Mouse (Mus musculus) midbrain, embryonic 13.5 days (tissue): Measurements from ENCODE around the gene Nobox. TPM values are rescaled to one million over a fixed set of nuclear protein-coding genes. Genes with fewer than 3 reads are reported as not detected.

Experiments used
- ATAC-seq: fragments of 200-750 bp; cut with Nextera tagmentation; 2 replicates; pipeline ENCODE4 v1.8.0; 2017; ENCODE audit warnings: mild to moderate bottlenecking, moderate TSS enrichment, moderate library complexity
- H3K27ac ChIP-seq: fragments of 300-500 bp; sonication (generic); 2 replicates; pipeline ENCODE4 v1.5.1; 2015; ENCODE audit warnings: inconsistent platforms, mild to moderate bottlenecking, moderate library complexity
- H3K27me3 ChIP-seq: fragments of 300-500 bp; sonication (generic); 2 replicates; pipeline ENCODE4 v1.6.1; 2015; ENCODE audit warnings: mild to moderate bottlenecking, inconsistent platforms
- H3K36me3 ChIP-seq: fragments of 300-500 bp; sonication (generic); 2 replicates; pipeline ENCODE4 v1.6.1; 2015; ENCODE audit warnings: mild to moderate bottlenecking, inconsistent platforms
- H3K4me1 ChIP-seq: fragments of 300-500 bp; sonication (generic); replicated peaks from 2 replicates; pipeline ENCODE4 v1.6.1; 2015; ENCODE audit warnings: inconsistent platforms
- H3K4me2 ChIP-seq: fragments of 300-500 bp; sonication (generic); replicated peaks from 2 replicates; pipeline ENCODE4 v1.6.1; 2015; ENCODE audit warnings: moderate library complexity, mild to moderate bottlenecking, inconsistent platforms
- H3K4me3 ChIP-seq: fragments of 300-500 bp; sonication (generic); replicated peaks from 2 replicates; pipeline ENCODE4 v1.5.1; 2015; ENCODE audit warnings: mild to moderate bottlenecking, inconsistent platforms
- H3K9ac ChIP-seq: fragments of 300-500 bp; sonication (generic); replicated peaks from 2 replicates; pipeline ENCODE4 v1.6.1; 2015; ENCODE audit warnings: mild to moderate bottlenecking, inconsistent platforms
- H3K9me3 ChIP-seq: fragments of 300-500 bp; sonication (generic); 2 replicates; pipeline ENCODE4 v1.6.1; 2016; ENCODE audit warnings: mild to moderate bottlenecking, inconsistent platforms
- WGBS: fragments of 180-500 bp; shearing (Covaris S2); methylation state at CpG from one replicate; pipeline ENCODE4 v1.1.7; 2015; 5-methylcytosine and 5-hydroxymethylcytosine counted together
- polyA plus RNA-seq: library from polyadenylated mRNA; unstranded; fragments of >200 nt; fragmentation: Nextera tagmentation; extraction: Ambion mirVana; gene quantifications from 2 replicates; pipeline ENCODE4 v1.2.1, GENCODE M21; 2015

Gene Nobox
- polyA plus RNA-seq, 1 experiment from 2014 or later, result not detected

- peak overlapping the region; percentile 79 for H3K27ac ChIP-seq
- peaks cover 11% of the 10 kb centered on the region for H3K4me1 ChIP-seq
- H3K9ac ChIP-seq, result no peak overlapping the region
- ATAC-seq, result 0 out of 2 replicates have a peak, but pooled peaks have one; percentile 1
- no peak overlapping the region for H3K4me2 ChIP-seq
- H3K4me3 ChIP-seq, result no peak overlapping the region
- no peaks in the 10 kb centered on the region for H3K36me3 ChIP-seq
- no peaks in the 10 kb centered on the region for H3K27me3 ChIP-seq
- H3K9me3 ChIP-seq, result no peaks in the 10 kb centered on the region
These were observed 3.2 kb upstream of the Nobox start for GRCm38 (mm10) chr6:43312546-43312945.

DNA sequence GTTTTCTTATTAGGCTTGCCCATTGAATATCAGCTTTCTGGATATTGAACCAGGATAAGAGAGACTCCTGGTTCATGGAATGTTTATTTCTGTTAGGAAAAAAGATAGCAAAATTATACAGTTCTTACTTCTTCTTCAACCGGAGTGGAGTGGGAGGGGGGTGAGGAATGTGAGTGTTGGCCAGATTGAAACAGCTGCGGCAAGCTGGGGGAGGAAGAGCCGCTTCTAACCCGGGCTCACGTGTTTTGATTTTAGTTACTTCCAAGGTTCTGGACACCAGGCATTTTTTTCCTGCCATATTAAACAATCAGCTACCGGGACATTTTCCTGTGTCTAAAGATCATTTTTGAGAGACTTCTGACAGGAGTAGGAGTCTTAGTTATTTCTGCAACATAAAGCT lies 717 bp upstream of the Nobox start:
- Histone ChIP-seq H3K36me3 (no peaks in the 10 kb centered on the region), H3K4me1 (peaks cover 11% of the 10 kb centered on the region)
- WGBS, result 77% methylated on average over 6 of the region's 6 CpGs

GRCm38 (mm10) chr6:43297508-43297850 lies 11.9 kb downstream of the Nobox start:
- no peaks in the 10 kb centered on the region for H3K27me3 ChIP-seq
- 4% methylated on average over 2 of the region's 2 CpGs for WGBS
- peak; percentile 74 for ATAC-seq
- no peak overlapping the region for H3K4me3 ChIP-seq
- H3K9me3 ChIP-seq, result no peaks in the 10 kb centered on the region
- no peak overlapping the region for H3K27ac ChIP-seq
- no peak overlapping the region for H3K9ac ChIP-seq
- no peak overlapping the region for H3K4me2 ChIP-seq
- no peaks in the 10 kb centered on the region for H3K36me3 ChIP-seq
- H3K4me1 ChIP-seq, result peaks cover 11% of the 10 kb centered on the region; the same call in 1 of the 2 replicates

More for the DNA sequence above, 717 bp upstream of the Nobox start:
- Histone ChIP-seq H3K9me3 (no peaks in the 10 kb centered on the region), H3K9ac (no peak overlapping the region), H3K4me2 (no peak overlapping the region), H3K27me3 (no peaks in the 10 kb centered on the region), H3K27ac (no peak overlapping the region), H3K4me3 (no peak overlapping the region)
- ATAC-seq, result no peak

DNA sequence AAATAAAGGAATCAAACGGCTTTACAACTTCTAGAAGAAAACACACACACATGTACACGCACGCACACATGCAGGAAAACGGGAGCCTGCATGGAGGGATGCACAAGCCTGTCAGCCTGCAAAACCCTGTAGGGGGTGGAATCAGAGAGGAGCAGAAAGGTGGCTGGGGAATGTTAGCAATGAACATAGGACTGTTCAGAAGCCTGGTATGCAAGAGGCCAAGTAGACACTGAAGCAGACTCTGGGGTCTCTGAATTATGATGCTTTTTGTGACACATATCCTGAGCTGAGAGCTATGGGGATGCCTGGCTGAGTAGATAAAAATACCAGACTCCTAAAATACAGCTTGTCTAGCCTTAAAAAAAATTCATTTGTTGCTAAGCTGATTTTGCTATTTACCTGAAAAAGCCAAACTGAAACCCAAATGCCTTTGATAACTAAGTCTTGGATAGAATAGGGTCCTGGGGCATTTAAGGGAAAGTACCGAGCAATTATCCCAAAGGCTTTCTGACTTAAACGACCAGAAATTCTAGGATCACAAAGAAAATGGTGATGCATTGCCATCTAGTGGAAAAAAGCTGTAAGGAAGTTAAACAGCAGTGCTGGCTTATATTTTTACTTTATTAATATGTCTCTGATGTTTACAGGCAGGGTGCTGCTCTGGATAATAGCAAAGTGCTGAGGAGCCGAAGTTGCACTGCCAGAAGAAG lies 12.4 kb downstream of the Nobox start:
- no peaks in the 10 kb centered on the region for H3K27me3 ChIP-seq
- 0 out of 2 replicates have a peak overlapping the region, but pooled peaks have one; percentile 14 for H3K27ac ChIP-seq
- WGBS, result 47% methylated on average over 7 of the region's 7 CpGs
- no peak overlapping the region for H3K4me2 ChIP-seq
- H3K36me3 ChIP-seq, result no peaks in the 10 kb centered on the region
- H3K9ac ChIP-seq, result no peak overlapping the region
- peaks cover 11% of the 10 kb centered on the region; the same call in 1 of the 2 replicates for H3K4me1 ChIP-seq
- H3K9me3 ChIP-seq, result no peaks in the 10 kb centered on the region
- ATAC-seq, result peak; percentile 75
- no peak overlapping the region for H3K4me3 ChIP-seq

DNA sequence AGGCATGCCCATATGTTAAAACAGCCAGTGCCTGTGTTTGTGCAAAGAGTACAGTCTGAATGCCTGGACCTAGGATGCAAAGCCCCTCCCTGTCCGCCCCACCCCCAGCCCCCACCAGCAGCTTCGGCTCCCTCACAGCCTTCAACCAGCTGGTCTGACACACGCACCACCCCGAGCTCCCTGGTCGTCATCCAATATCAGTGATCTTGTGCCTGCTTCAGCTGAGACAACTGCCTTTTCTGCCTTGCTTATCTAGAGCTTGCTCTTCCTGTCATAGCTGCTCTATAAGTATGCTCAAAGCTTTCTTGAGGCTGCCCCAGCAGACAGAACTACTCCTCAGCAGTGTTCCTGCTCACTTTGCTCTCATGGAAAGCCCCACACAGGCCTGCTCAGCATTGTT lies 13.4 kb downstream of the Nobox start:
- H3K27me3 ChIP-seq, result no peaks in the 10 kb centered on the region
- no peak overlapping the region for H3K4me3 ChIP-seq
- no peaks in the 10 kb centered on the region for H3K9me3 ChIP-seq
- H3K27ac ChIP-seq, result no peak overlapping the region
- no peaks in the 10 kb centered on the region for H3K36me3 ChIP-seq
- H3K4me1 ChIP-seq, result peaks cover 11% of the 10 kb centered on the region; the same call in 1 of the 2 replicates
- no peak overlapping the region for H3K4me2 ChIP-seq
- no peak overlapping the region for H3K9ac ChIP-seq
- 50% methylated on average over 5 of the region's 5 CpGs for WGBS
- ATAC-seq, result no peak

DNA sequence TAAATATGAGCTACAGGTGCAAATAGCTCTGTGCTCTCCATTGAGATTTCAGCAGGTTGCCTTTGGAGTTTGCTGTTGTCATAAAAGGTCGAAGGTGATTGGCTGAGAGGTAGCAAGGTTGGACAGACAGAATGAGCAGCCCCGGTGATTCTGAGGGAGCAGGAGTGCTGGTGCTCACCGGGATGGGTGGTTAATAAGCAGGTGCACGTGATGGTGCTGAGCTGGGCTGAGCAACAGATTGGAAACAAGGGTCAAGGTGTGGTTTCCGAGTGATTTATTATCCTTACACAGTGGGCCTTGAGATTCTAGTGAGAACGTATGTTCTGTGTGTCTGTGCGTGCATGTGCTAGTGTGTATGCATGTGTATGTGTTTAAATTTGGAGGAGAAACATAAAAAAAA lies 16.2 kb downstream of the Nobox start:
- WGBS, result 74% methylated on average over 7 of the region's 7 CpGs

GRCm38 (mm10) chr6:43292471-43293076 lies 16.8 kb downstream of the Nobox start:
- 82% methylated on average over 6 of the region's 6 CpGs for WGBS
- ATAC-seq, result no peak
- no peak overlapping the region for H3K27ac ChIP-seq
- H3K4me1 ChIP-seq, result peaks cover 9% of the 10 kb centered on the region; the same call in 1 of the 2 replicates
- no peak overlapping the region for H3K4me3 ChIP-seq
- no peak overlapping the region for H3K4me2 ChIP-seq
- no peak overlapping the region for H3K9ac ChIP-seq
- no peaks in the 10 kb centered on the region for H3K27me3 ChIP-seq
- no peaks in the 10 kb centered on the region for H3K36me3 ChIP-seq
- H3K9me3 ChIP-seq, result no peaks in the 10 kb centered on the region

More for the DNA sequence above, 16.2 kb downstream of the Nobox start:
- no peak overlapping the region for H3K4me2 ChIP-seq
- ATAC-seq, result no peak
- H3K4me1 ChIP-seq, result peaks cover 11% of the 10 kb centered on the region; the same call in 1 of the 2 replicates
- H3K4me3 ChIP-seq, result no peak overlapping the region
- H3K27ac ChIP-seq, result no peak overlapping the region
- no peak overlapping the region for H3K9ac ChIP-seq
- no peaks in the 10 kb centered on the region for H3K27me3 ChIP-seq
- no peaks in the 10 kb centered on the region for H3K36me3 ChIP-seq
- no peaks in the 10 kb centered on the region for H3K9me3 ChIP-seq

- Histone ChIP-seq H3K4me1 (peaks cover 4% of the 10 kb centered on the region; the same call in 1 of the 2 replicates), H3K27me3 (no peaks in the 10 kb centered on the region), H3K27ac (no peak overlapping the region), H3K4me2 (no peak overlapping the region), H3K4me3 (no peak overlapping the region), H3K9ac (no peak overlapping the region), H3K36me3 (no peaks in the 10 kb centered on the region), H3K9me3 (no peaks in the 10 kb centered on the region)
- 76% methylated on average over 3 of the region's 3 CpGs for WGBS
- ATAC-seq, result no peak
These were observed 17.3 kb downstream of the Nobox start for GRCm38 (mm10) chr6:43292041-43292440.

- 94% methylated on average over 5 of the region's 5 CpGs for WGBS
These were observed 28.9 kb downstream of the Nobox start for GRCm38 (mm10) chr6:43280481-43280880.

DNA sequence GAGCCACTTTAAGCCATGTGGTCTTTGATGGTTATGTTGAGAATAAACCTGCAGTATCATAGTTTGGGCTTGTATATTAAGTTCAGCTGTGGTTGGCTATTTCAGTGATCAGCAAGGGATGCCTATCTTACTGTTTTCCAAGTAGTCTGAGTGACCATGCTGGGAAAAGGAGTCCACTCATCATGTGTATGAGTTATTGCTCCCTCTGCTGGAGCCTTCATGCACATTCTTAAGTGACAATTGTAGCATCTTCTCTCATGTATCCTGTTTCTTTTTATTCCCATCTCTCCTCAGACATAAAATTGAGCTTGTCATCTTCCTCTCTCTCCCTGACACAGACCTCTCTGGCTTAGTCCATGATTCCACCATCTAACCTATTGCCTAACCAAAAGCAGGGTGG lies 31.1 kb downstream of the Nobox start:
- H3K27ac ChIP-seq, result no peak overlapping the region
- no peaks in the 10 kb centered on the region for H3K4me1 ChIP-seq
- no peak for ATAC-seq
- no peak overlapping the region for H3K4me2 ChIP-seq
- no peaks in the 10 kb centered on the region for H3K36me3 ChIP-seq
- no peaks in the 10 kb centered on the region for H3K27me3 ChIP-seq
- H3K9me3 ChIP-seq, result no peaks in the 10 kb centered on the region
- H3K9ac ChIP-seq, result no peak overlapping the region
- no peak overlapping the region for H3K4me3 ChIP-seq

More at GRCm38 (mm10) chr6:43280481-43280880, 28.9 kb downstream of the Nobox start:
- H3K4me1 ChIP-seq, result no peaks in the 10 kb centered on the region
- no peak overlapping the region for H3K4me3 ChIP-seq
- ATAC-seq, result no peak
- no peaks in the 10 kb centered on the region for H3K9me3 ChIP-seq
- no peak overlapping the region for H3K9ac ChIP-seq
- no peak overlapping the region for H3K4me2 ChIP-seq
- H3K27me3 ChIP-seq, result no peaks in the 10 kb centered on the region
- no peaks in the 10 kb centered on the region for H3K36me3 ChIP-seq
- H3K27ac ChIP-seq, result no peak overlapping the region

DNA sequence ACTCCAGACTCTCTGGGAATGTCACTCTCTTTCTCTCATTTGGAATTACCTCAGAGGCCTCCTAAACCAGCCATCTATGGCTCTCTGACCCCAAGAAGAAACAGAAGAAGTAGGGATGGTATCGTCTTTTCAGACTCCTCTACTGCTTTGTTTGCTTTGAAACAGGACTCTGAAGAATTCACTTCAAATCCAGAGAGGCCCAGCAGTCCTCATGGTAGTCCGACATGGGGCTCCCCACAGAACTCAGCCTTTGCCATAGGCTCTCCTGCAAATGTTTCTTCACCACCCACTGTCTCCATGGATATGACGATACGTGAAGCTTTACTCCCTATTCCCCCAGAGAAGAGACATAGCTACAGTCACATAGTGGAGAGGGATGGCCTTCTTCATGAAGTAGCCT lies 35.2 kb downstream of the Nobox start:
- Histone ChIP-seq H3K27ac (no peak overlapping the region), H3K9ac (no peak overlapping the region), H3K4me1 (no peaks in the 10 kb centered on the region), H3K27me3 (no peaks in the 10 kb centered on the region), H3K4me3 (no peak overlapping the region), H3K4me2 (no peak overlapping the region), H3K36me3 (no peaks in the 10 kb centered on the region), H3K9me3 (no peaks in the 10 kb centered on the region)
- ATAC-seq, result no peak
- 84% methylated on average over 4 of the region's 4 CpGs for WGBS

DNA sequence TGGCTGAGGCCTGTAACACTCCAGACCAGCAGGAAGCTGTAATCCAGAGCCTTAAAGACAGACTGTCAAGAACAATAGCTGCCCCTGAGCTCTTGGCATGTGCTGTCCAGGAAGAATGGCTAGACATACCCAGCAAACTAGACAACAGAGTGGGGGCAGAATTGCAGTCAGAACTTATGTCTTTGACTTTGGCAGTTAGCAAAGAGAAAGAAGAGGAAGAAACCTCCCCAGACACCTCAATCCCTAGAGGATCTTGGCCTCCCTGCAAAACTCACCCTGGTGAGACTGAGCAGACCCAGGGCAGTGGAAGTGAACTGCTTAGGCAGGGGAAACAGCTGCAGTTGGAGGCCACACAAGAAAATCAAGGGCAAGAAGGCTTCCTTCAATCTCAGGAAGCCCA lies 36.8 kb downstream of the Nobox start:
- no peak overlapping the region for H3K4me2 ChIP-seq
- H3K9me3 ChIP-seq, result no peaks in the 10 kb centered on the region
- H3K9ac ChIP-seq, result no peak overlapping the region
- H3K4me1 ChIP-seq, result no peaks in the 10 kb centered on the region
- H3K36me3 ChIP-seq, result no peaks in the 10 kb centered on the region
- no peak for ATAC-seq
- no peak overlapping the region for H3K4me3 ChIP-seq
- peaks cover 2% of the 10 kb centered on the region; the same call in 1 of the 2 replicates for H3K27me3 ChIP-seq
- H3K27ac ChIP-seq, result no peak overlapping the region
